Mouse (Mus musculus) spleen, adult 2 months (tissue): ENCODE data around the gene Rcor3. TPM values are rescaled to one million over a fixed set of nuclear protein-coding genes. Genes with fewer than 3 reads are reported as not detected.
A peak's percentile ranks its signal among the peaks of the same experiment; 100 is the strongest.

Experiments used
- DNase-seq, 2 experiments: peaks; one replicate each; pipeline versions ENCODE4 v3.0.0 to v3.0.0-alpha.2; 2012 to 2021; ENCODE audit warnings: low spot score in 2 of 2, low read depth in 1 of 2
- H3K27ac ChIP-seq: fragments of 200-500 bp; 2 replicates; pipeline ENCODE4 v1.5.1; 2012; ENCODE audit warnings: low read length, inconsistent platforms; ENCODE audit not compliant: insufficient read depth
- H3K27me3 ChIP-seq: fragments of 200-500 bp; 2 replicates; pipeline ENCODE4 v1.6.1; 2012; ENCODE audit warnings: mild to moderate bottlenecking, moderate library complexity, low read length, inconsistent platforms; ENCODE audit not compliant: control insufficient read depth, insufficient read depth
- H3K36me3 ChIP-seq: fragments of 200-500 bp; 2 replicates; pipeline ENCODE4 v1.6.1; 2012; ENCODE audit warnings: mild to moderate bottlenecking, low read length, inconsistent platforms; ENCODE audit not compliant: control insufficient read depth, insufficient read depth
- H3K4me1 ChIP-seq: fragments of 200-500 bp; 2 replicates; pipeline ENCODE4 v1.6.1; 2011; ENCODE audit warnings: inconsistent platforms; ENCODE audit not compliant: control insufficient read depth, insufficient read depth, insufficient read length
- H3K4me3 ChIP-seq: fragments of 200-500 bp; 2 replicates; pipeline ENCODE4 v1.5.1; 2011; ENCODE audit warnings: mild to moderate bottlenecking, inconsistent platforms; ENCODE audit not compliant: insufficient read depth, insufficient read length; ENCODE audit errors: extremely low read depth
- CTCF ChIP-seq: fragments of 200-500 bp; IDR thresholded peaks from 2 replicates; pipeline ENCODE4 v1.5.1; 2011; ENCODE audit warnings: mild to moderate bottlenecking, inconsistent platforms; ENCODE audit not compliant: insufficient read depth, insufficient read length, insufficient replicate concordance; ENCODE audit errors: extremely low read depth
- POLR2A ChIP-seq: fragments of 200-500 bp; IDR thresholded peaks from 2 replicates; pipeline ENCODE4 v1.6.1; 2011; ENCODE audit warnings: low read depth, low read length, inconsistent platforms
- WGBS: fragments of 180-500 bp; shearing (Covaris S2); methylation state at CpG from one replicate; pipeline ENCODE4 v1.1.7; 2018; 5-methylcytosine and 5-hydroxymethylcytosine counted together
- polyA plus RNA-seq: library from polyadenylated mRNA; depleted of rRNA; stranded (reverse); fragments of >200 nt; gene quantifications from 2 replicates; pipeline ENCODE4 v1.2.3, GENCODE M21; 2012

Gene Rcor3
- polyA plus RNA-seq, 1 experiment, result 16.7 TPM

DNA sequence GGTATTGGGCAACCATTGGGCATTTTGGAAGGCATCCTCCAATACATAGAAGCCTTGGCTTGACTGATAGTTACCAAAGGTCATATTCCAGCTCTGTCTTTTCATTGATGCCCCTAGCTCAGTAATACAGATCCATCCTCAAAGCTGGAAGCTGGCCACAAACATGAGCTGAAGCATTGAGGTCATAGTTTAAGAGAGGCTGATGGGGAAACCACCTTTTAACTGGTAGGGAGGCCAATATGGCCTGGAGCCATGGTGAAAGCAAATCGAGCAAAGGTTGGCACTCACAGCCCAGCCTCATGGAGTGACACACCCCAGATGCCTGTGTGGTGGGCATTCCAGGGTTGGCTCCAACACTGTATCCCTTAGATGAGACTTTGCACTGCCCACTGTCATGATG lies 55.2 kb downstream of the Rcor3 start:
- Histone ChIP-seq H3K27me3 (no peaks in the 10 kb centered on the region), H3K4me3 (no peak overlapping the region), H3K36me3 (no peaks in the 10 kb centered on the region; the same call in 1 of the 2 replicates), H3K27ac (no peak overlapping the region; the same call in 1 of the 2 replicates), H3K4me1 (peaks cover 54% of the 10 kb centered on the region)
- no peak for DNase-seq
- WGBS, result 84% methylated on average over 1 of the region's 1 CpGs
- TF ChIP-seq CTCF (no peak), POLR2A (no peak)

DNA sequence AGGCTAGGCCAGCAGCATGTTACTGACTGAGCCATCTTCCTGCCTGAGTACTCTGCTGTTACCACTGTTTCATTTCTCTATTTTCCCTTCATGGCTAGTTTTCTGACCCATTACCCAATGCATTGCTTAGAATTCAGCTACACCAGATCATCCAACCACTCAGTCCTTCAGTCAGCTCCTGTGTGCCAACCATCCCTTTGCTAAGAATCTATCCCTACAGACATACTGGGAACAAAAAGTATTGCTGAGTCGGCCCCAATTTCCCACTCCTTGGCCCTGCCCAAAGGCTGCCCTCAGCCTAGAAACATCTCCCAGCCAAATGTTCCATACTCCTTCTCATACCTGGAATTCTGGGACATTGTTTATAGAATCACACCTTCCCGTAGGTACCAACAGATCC lies 56.7 kb downstream of the Rcor3 start:
- H3K36me3 ChIP-seq, result no peaks in the 10 kb centered on the region; the same call in 1 of the 2 replicates
- TF ChIP-seq CTCF, result no peak
- no peak for TF ChIP-seq POLR2A
- no peak overlapping the region for H3K4me3 ChIP-seq
- H3K27ac ChIP-seq, result peak overlapping the region; percentile 60
- no peaks in the 10 kb centered on the region for H3K27me3 ChIP-seq
- H3K4me1 ChIP-seq, result peaks cover 53% of the 10 kb centered on the region
- no peak for DNase-seq
- 93% methylated on average over 2 of the region's 2 CpGs for WGBS

- no peaks in the 10 kb centered on the region for H3K27me3 ChIP-seq
- H3K4me3 ChIP-seq, result no peak overlapping the region
- H3K36me3 ChIP-seq, result no peaks in the 10 kb centered on the region; the same call in 1 of the 2 replicates
- TF ChIP-seq POLR2A (no peak), CTCF (no peak)
- peak overlapping the region; percentile 81 for H3K27ac ChIP-seq
- no peak for DNase-seq
- WGBS, result 31% methylated on average over 1 of the region's 1 CpGs
- H3K4me1 ChIP-seq, result peaks cover 49% of the 10 kb centered on the region
Measured at GRCm38 (mm10) chr1:192079121-192079520, 58.7 kb downstream of the Rcor3 start.

- Histone ChIP-seq H3K4me1 (peaks cover 49% of the 10 kb centered on the region), H3K4me3 (no peak overlapping the region), H3K36me3 (peaks cover under 1% of the 10 kb centered on the region; the same call in 1 of the 2 replicates), H3K27ac (peak overlapping the region; percentile 81), H3K27me3 (no peaks in the 10 kb centered on the region)
- DNase-seq, result peak; percentile 52 to 75
- TF ChIP-seq CTCF, result no peak
- no peak for TF ChIP-seq POLR2A
- 3% methylated on average over 3 of the region's 3 CpGs for whole genome bisulfite sequencing
Measured at GRCm38 (mm10) chr1:192078406-192078805, 59.5 kb downstream of the Rcor3 start.

DNA sequence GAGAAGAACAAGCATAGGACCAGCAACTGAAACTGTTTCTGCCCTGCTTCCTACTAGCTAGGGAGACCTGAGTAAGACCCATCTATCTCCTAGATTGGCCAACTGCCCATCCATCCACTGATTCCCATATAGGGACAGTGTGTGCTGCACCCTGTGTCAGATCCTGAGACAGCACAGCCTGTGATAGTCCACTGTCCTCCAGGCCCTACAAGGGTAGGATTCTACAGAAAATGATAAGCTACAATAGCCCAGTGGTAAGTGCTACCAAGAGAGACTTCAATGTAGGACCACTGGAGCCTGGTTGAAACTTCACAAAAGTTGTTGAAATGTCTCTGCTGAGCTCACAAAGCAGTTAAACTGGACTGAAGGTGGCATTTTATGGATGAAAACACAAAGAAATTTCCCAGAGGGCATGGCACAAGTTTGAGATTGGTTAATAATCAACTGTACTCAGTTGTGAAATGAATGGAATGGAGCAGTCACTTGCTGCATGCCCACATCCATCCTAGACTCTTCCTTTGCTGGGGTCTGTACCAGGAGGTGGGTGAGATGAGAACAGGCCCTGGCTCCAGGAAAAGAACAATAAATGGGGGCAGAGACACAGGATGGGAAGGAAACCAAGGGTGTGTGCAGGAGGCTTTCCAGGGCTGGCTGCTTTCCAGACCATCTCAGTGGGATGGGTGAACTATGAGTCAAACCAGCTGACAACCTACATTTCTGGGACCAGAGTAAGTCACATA lies 60.9 kb downstream of the Rcor3 start:
- DNase-seq, result no peak
- H3K27ac ChIP-seq, result 0 out of 2 replicates have a peak overlapping the region, but pooled peaks have one; percentile 10
- H3K4me3 ChIP-seq, result no peak overlapping the region

GRCm38 (mm10) chr1:192076101-192076500 lies 61.8 kb downstream of the Rcor3 start:
- TF ChIP-seq POLR2A (no peak), CTCF (no peak)
- Histone ChIP-seq H3K27ac (no peak overlapping the region), H3K4me3 (no peak overlapping the region), H3K27me3 (no peaks in the 10 kb centered on the region), H3K4me1 (peaks cover 45% of the 10 kb centered on the region), H3K36me3 (peaks cover 7% of the 10 kb centered on the region)
- WGBS, result 79% methylated on average over 4 of the region's 4 CpGs
- DNase-seq, result no peak

More for the DNA sequence above, 60.9 kb downstream of the Rcor3 start:
- no peaks in the 10 kb centered on the region for H3K27me3 ChIP-seq
- no peak for TF ChIP-seq CTCF
- no peak for TF ChIP-seq POLR2A
- peaks cover 7% of the 10 kb centered on the region for H3K36me3 ChIP-seq
- peaks cover 47% of the 10 kb centered on the region for H3K4me1 ChIP-seq

DNA sequence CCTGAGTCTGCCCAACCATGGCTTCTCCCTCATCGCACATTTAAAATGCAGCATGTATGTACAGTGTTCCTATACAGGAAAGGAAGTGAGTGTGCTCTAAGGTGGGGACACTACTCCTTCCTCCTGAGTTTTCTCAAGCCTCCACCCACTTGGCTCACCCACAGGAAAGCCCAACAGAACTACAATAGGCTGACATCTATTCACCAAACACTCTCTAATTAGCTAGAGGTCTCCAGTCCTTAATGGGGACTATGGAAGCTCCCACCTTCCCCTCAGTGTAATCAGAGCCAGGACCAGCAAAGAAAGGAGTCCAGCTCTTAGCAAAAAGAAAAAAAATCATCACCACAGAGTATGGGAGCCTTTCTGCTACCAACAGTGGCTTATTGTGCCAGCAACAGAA lies 63.0 kb downstream of the Rcor3 start:
- Histone ChIP-seq H3K36me3 (peaks cover 7% of the 10 kb centered on the region), H3K4me1 (peaks cover 38% of the 10 kb centered on the region), H3K27ac (no peak overlapping the region), H3K27me3 (no peaks in the 10 kb centered on the region), H3K4me3 (no peak overlapping the region)
- WGBS, result 35% methylated on average over 1 of the region's 1 CpGs
- no peak for TF ChIP-seq POLR2A
- DNase-seq, result no peak
